Mouse (Mus musculus) hindbrain, postnatal 0 days (tissue): ENCODE measurements at regions not wholly inside any gene's neighbourhood (a gene's known extent, or its start where the extent isn't known, plus 50 kb on each side); places are given as distances from the start of the nearest gene placed in this dataset.
A peak's percentile ranks its signal among the peaks of the same experiment; 100 is the strongest.

Experiments used
- ATAC-seq: fragments of 200-750 bp; cut with Nextera tagmentation; 2 replicates; pipeline ENCODE4 v1.8.0; 2017; ENCODE audit warnings: mild to moderate bottlenecking, moderate TSS enrichment, moderate library complexity
- DNase-seq: peaks from one replicate; pipeline ENCODE4 v3.0.0-alpha.2; 2015; ENCODE audit warnings: low spot score
- H3K27ac ChIP-seq: fragments of 300-500 bp; sonication (generic); 2 replicates; pipeline ENCODE4 v1.5.1; 2014; ENCODE audit warnings: mild to moderate bottlenecking
- H3K27me3 ChIP-seq: fragments of 300-500 bp; sonication (generic); 2 replicates; pipeline ENCODE4 v1.6.1; 2014; ENCODE audit warnings: low read length, mixed read lengths; ENCODE audit not compliant: insufficient read depth
- H3K36me3 ChIP-seq: fragments of 300-500 bp; sonication (generic); 2 replicates; pipeline ENCODE4 v1.6.1; 2014; ENCODE audit warnings: low read length, mixed read lengths; ENCODE audit not compliant: insufficient read depth
- H3K4me1 ChIP-seq: fragments of 300-500 bp; sonication (generic); 2 replicates; pipeline ENCODE4 v1.6.1; 2014; ENCODE audit warnings: antibody characterized with exemption, low read length, mixed read lengths; ENCODE audit not compliant: insufficient read depth
- H3K4me2 ChIP-seq: fragments of 300-500 bp; sonication (generic); 2 replicates; pipeline ENCODE4 v1.6.1; 2014; ENCODE audit warnings: low read depth, mild to moderate bottlenecking, low read length, moderate library complexity, mixed read lengths
- H3K4me3 ChIP-seq: fragments of 300-500 bp; sonication (generic); 2 replicates; pipeline ENCODE4 v1.5.1; 2014; ENCODE audit warnings: low read length
- H3K9ac ChIP-seq: fragments of 300-500 bp; sonication (generic); replicated peaks from 2 replicates; pipeline ENCODE4 v1.6.1; 2014; ENCODE audit warnings: mild to moderate bottlenecking, low read length, moderate library complexity, mixed read lengths
- H3K9me3 ChIP-seq: fragments of 300-500 bp; sonication (generic); 2 replicates; pipeline ENCODE4 v1.6.1; 2016; ENCODE audit warnings: low read length, mixed read lengths
- CTCF ChIP-seq: IDR thresholded peaks from 2 replicates; pipeline ENCODE4 v1.5.1; 2016; ENCODE audit warnings: antibody characterized with exemption, control low read depth, low read depth
- WGBS: fragments of 180-500 bp; shearing (Covaris S2); extraction: QIAGEN DNeasy Blood & Tissue Kit; methylation state at CpG from one replicate; pipeline ENCODE4 v1.1.7; 2014; 5-methylcytosine and 5-hydroxymethylcytosine counted together

DNA sequence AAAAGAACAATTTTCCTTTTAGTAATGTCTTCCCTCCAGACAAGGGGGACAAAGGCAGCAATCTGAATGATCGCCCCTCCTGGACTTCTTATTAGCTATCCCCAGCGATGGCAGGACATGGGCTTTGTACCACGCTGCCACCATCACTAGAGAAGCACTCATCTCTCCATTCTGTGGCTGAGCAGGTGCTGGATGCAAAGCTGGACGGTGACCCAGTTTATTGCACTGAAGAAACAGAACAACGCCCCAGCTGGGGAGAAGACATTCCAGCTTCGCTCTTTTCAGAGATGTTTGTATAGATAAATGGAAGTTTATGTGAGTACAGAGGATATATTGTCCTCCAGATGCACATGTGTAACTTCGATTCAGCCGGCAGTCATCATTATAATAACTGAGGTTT, 575.5 kb downstream of the Psat1 start:
- H3K36me3 ChIP-seq = no peaks in the 10 kb centered on the region
- ATAC-seq (0 out of 2 replicates have a peak, but pooled peaks have one; percentile 35), DNase-seq (peak; percentile 28)
- H3K4me2 ChIP-seq = no peak overlapping the region
- H3K4me1 ChIP-seq = no peaks in the 10 kb centered on the region
- no peak overlapping the region for H3K4me3 ChIP-seq
- no peak overlapping the region for H3K27ac ChIP-seq
- TF ChIP-seq CTCF = no peak
- H3K27me3 ChIP-seq = no peaks in the 10 kb centered on the region
- no peaks in the 10 kb centered on the region for H3K9me3 ChIP-seq
- WGBS = 79% methylated on average over 8 of the region's 8 CpGs
- no peak overlapping the region for H3K9ac ChIP-seq

DNA sequence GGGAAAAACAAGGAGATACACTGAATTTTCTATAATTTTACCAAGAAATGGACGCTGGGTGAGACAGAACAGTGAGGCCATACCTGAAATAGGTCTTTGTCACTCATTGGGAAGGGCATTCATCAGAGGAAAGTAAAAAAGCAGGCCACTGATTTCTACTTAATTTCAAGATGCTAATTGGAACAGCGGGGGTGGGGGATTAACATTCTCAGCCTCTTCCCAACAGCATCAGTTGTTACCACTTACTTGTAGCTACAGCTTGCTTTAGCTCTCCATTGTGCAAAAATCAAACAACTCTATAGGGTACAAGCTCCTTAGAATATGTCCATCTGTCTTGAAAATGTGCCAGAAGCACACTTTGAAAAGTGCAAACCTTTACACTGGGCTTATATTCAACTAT, 580.2 kb downstream of the Psat1 start:
- DNase-seq (peak; percentile 28), ATAC-seq (no peak)
- no peak for TF ChIP-seq CTCF
- H3K4me3 ChIP-seq = no peak overlapping the region
- no peak overlapping the region for H3K27ac ChIP-seq
- no peak overlapping the region for H3K4me2 ChIP-seq
- no peaks in the 10 kb centered on the region for H3K27me3 ChIP-seq
- 49% methylated on average over 2 of the region's 2 CpGs for WGBS
- no peaks in the 10 kb centered on the region for H3K9me3 ChIP-seq
- no peaks in the 10 kb centered on the region for H3K4me1 ChIP-seq
- H3K36me3 ChIP-seq = no peaks in the 10 kb centered on the region
- no peak overlapping the region for H3K9ac ChIP-seq

GRCm38 (mm10) chr19:15357181-15357580, 590.0 kb downstream of the Psat1 start:
- TF ChIP-seq CTCF = no peak
- H3K27ac ChIP-seq = no peak overlapping the region
- H3K9me3 ChIP-seq = no peaks in the 10 kb centered on the region
- H3K4me2 ChIP-seq = no peak overlapping the region
- DNase-seq (no peak), ATAC-seq (no peak)
- WGBS = 83% methylated on average over 3 of the region's 3 CpGs
- no peaks in the 10 kb centered on the region for H3K27me3 ChIP-seq
- no peaks in the 10 kb centered on the region for H3K36me3 ChIP-seq
- H3K9ac ChIP-seq = no peak overlapping the region
- no peaks in the 10 kb centered on the region for H3K4me1 ChIP-seq
- no peak overlapping the region for H3K4me3 ChIP-seq

- H3K27me3 ChIP-seq = no peaks in the 10 kb centered on the region
- WGBS = 78% methylated on average over 3 of the region's 3 CpGs
- H3K4me1 ChIP-seq = no peaks in the 10 kb centered on the region
- no peak overlapping the region for H3K9ac ChIP-seq
- H3K27ac ChIP-seq = no peak overlapping the region
- TF ChIP-seq CTCF = no peak
- no peak for DNase-seq
- no peak for ATAC-seq
- H3K9me3 ChIP-seq = no peaks in the 10 kb centered on the region
- H3K4me3 ChIP-seq = no peak overlapping the region
- no peaks in the 10 kb centered on the region for H3K36me3 ChIP-seq
- no peak overlapping the region for H3K4me2 ChIP-seq
Measured at GRCm38 (mm10) chr19:15348356-15348755, 598.8 kb downstream of the Psat1 start.

GRCm38 (mm10) chr19:15342229-15342628, 604.9 kb downstream of the Psat1 start:
- H3K27ac ChIP-seq = no peak overlapping the region
- no peaks in the 10 kb centered on the region for H3K9me3 ChIP-seq
- peaks cover 5% of the 10 kb centered on the region; the same call in 1 of the 2 replicates for H3K4me1 ChIP-seq
- H3K9ac ChIP-seq = no peak overlapping the region
- no peak for TF ChIP-seq CTCF
- DNase-seq (no peak), ATAC-seq (no peak)
- 93% methylated on average over 1 of the region's 1 CpGs for WGBS
- no peaks in the 10 kb centered on the region for H3K36me3 ChIP-seq
- no peak overlapping the region for H3K4me2 ChIP-seq
- no peak overlapping the region for H3K4me3 ChIP-seq
- H3K27me3 ChIP-seq = 0 out of 2 replicates have a peak, but pooled peaks cover 3% of the 10 kb centered on the region

DNA sequence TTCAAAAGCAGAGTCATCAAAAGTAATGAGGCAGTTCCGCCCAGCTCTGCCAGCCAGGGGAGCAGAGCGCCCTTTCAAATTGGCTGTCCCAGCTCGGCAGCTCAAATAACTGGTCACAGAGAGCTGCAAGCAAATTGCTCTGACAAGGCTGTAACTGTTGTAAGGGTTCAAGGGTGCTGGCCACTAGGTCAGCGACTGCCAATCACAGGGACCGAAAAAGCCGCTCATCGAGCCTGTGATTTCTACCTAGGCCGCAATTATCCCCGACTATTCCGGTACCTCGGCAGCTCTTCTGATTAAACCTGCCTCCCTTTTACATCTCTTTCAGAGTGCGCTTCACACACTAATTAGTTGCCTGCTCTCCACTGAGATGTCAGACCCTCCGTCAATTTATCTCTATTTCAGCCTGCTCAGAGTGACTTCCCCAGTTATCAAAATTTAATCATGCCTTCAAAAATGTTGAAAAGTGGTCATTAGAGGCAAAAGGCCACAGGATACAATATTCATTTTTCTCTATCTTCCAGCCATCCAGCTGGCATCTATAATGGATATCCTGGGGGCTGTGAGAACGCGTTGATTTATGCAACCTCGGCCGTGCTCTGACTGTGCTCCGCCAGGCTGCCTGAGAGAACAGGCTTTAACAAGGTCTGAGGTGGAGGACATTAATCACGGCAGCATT, 606.7 kb downstream of the Psat1 start:
- Histone ChIP-seq H3K27ac (no peak overlapping the region), H3K9me3 (no peaks in the 10 kb centered on the region), H3K36me3 (no peaks in the 10 kb centered on the region), H3K9ac (0 out of 2 replicates have a peak overlapping the region, but pooled peaks have one; percentile 21), H3K27me3 (0 out of 2 replicates have a peak, but pooled peaks cover 3% of the 10 kb centered on the region), H3K4me3 (no peak overlapping the region), H3K4me2 (peak overlapping the region; percentile 40), H3K4me1 (peaks cover 5% of the 10 kb centered on the region; the same call in 1 of the 2 replicates)
- WGBS = 18% methylated on average over 19 of the region's 19 CpGs
- ATAC-seq = peak; percentile 83
- DNase-seq = peak; percentile 51
- no peak for TF ChIP-seq CTCF

- peak overlapping the region; percentile 40 for H3K4me2 ChIP-seq
- no peak for TF ChIP-seq CTCF
- DNase-seq (no peak), ATAC-seq (no peak)
- 0 out of 2 replicates have a peak, but pooled peaks cover 3% of the 10 kb centered on the region for H3K27me3 ChIP-seq
- H3K9me3 ChIP-seq = no peaks in the 10 kb centered on the region
- H3K27ac ChIP-seq = no peak overlapping the region
- no peak overlapping the region for H3K4me3 ChIP-seq
- H3K4me1 ChIP-seq = peaks cover 5% of the 10 kb centered on the region; the same call in 1 of the 2 replicates
- 28% methylated on average over 11 of the region's 11 CpGs for WGBS
- H3K9ac ChIP-seq = 0 out of 2 replicates have a peak overlapping the region, but pooled peaks have one; percentile 21
- H3K36me3 ChIP-seq = no peaks in the 10 kb centered on the region
Measured at GRCm38 (mm10) chr19:15339979-15340304, 607.2 kb downstream of the Psat1 start.
